Mouse (Mus musculus) left cerebral cortex, adult 11 months (tissue): ENCODE data around the gene Lhx3.

Experiments used
- DNase-seq: peaks from one replicate; pipeline ENCODE4 v3.0.0; 2022; ENCODE audit warnings: low spot score

Lhx3 gene

GRCm38 (mm10) chr2:26208126-26208789 is at the start of gene Lhx3:
Lhx3 (minus strand) TSS chr2:26208289.
- peak; percentile 15 for DNase-seq

- no peak for DNase-seq
These were observed 49.4 kb upstream of the Lhx3 start for GRCm38 (mm10) chr2:26257315-26258096.

GRCm38 (mm10) chr2:26254816-26255215 is 46.7 kb upstream of the Lhx3 start:
- DNase-seq: no peak

- DNase-seq: no peak
These were observed 44.6 kb upstream of the Lhx3 start for GRCm38 (mm10) chr2:26252514-26253206.

GRCm38 (mm10) chr2:26247531-26247930 is 39.4 kb upstream of the Lhx3 start:
- DNase-seq: no peak

GRCm38 (mm10) chr2:26240841-26241240 is 32.8 kb upstream of the Lhx3 start:
- DNase-seq: no peak

- DNase-seq: no peak
These were observed 32.2 kb upstream of the Lhx3 start for GRCm38 (mm10) chr2:26240330-26240729.

- DNase-seq: peak; percentile 81
These were observed 29.2 kb upstream of the Lhx3 start, which contains the start of gene Qsox2 for GRCm38 (mm10) chr2:26237290-26237782. Qsox2 (minus strand) TSS chr2:26237525.

GRCm38 (mm10) chr2:26236681-26237289 is 28.7 kb upstream of the Lhx3 start:
- DNase-seq: peak; percentile 12

- DNase-seq: no peak
These were observed 26.7 kb upstream of the Lhx3 start for GRCm38 (mm10) chr2:26234771-26235170.

- DNase-seq: no peak
These were observed 26.2 kb upstream of the Lhx3 start for GRCm38 (mm10) chr2:26234253-26234652.

- no peak for DNase-seq
These were observed 23.3 kb upstream of the Lhx3 start for GRCm38 (mm10) chr2:26231366-26231765.

- no peak for DNase-seq
These were observed 22.2 kb upstream of the Lhx3 start for GRCm38 (mm10) chr2:26230253-26230652.

- DNase-seq: peak; percentile 58
These were observed 19.7 kb upstream of the Lhx3 start for GRCm38 (mm10) chr2:26227788-26228187.

GRCm38 (mm10) chr2:26225242-26225641 is 17.2 kb upstream of the Lhx3 start:
- no peak for DNase-seq

- DNase-seq: no peak
These were observed 15.9 kb upstream of the Lhx3 start for GRCm38 (mm10) chr2:26223961-26224360.

- DNase-seq: no peak
These were observed 6.4 kb upstream of the Lhx3 start for GRCm38 (mm10) chr2:26214526-26214925.

GRCm38 (mm10) chr2:26209566-26209965 is 1.5 kb upstream of the Lhx3 start:
- no peak for DNase-seq

- DNase-seq: no peak
These were observed 530 bp downstream of the Lhx3 start for GRCm38 (mm10) chr2:26207559-26207958.

- no peak for DNase-seq
These were observed 2.3 kb downstream of the Lhx3 start for GRCm38 (mm10) chr2:26205761-26206160.

- no peak for DNase-seq
These were observed 3.0 kb downstream of the Lhx3 start for GRCm38 (mm10) chr2:26205126-26205525.

GRCm38 (mm10) chr2:26202849-26203475 is 5.1 kb downstream of the Lhx3 start:
- DNase-seq: no peak
